Mouse (Mus musculus) olfactory bulb, adult 2 months (tissue): ENCODE data around the gene Rasgrp3. TPM values are rescaled to one million over a fixed set of nuclear protein-coding genes. Genes with fewer than 3 reads are reported as not detected.

Source experiments
- H3K27ac ChIP-seq: fragments of 200-500 bp; 2 replicates; pipeline ENCODE4 v1.5.1; 2012; ENCODE audit warnings: low read depth, low read length; ENCODE audit not compliant: insufficient read depth
- H3K4me1 ChIP-seq: fragments of 200-500 bp; 2 replicates; pipeline ENCODE4 v1.6.1; 2012; ENCODE audit warnings: low read length; ENCODE audit not compliant: control insufficient read depth, insufficient read depth
- H3K4me3 ChIP-seq: fragments of 200-500 bp; 2 replicates; pipeline ENCODE4 v1.5.1; 2012; ENCODE audit warnings: mild to moderate bottlenecking, low read depth, low read length, moderate library complexity; ENCODE audit not compliant: insufficient read depth
- CTCF ChIP-seq: fragments of 200-500 bp; IDR thresholded peaks from 2 replicates; pipeline ENCODE4 v1.5.1; 2012; ENCODE audit warnings: low read depth, mild to moderate bottlenecking, low read length, moderate library complexity; ENCODE audit not compliant: insufficient read depth
- POLR2A ChIP-seq: fragments of 200-500 bp; IDR thresholded peaks from 2 replicates; pipeline ENCODE4 v1.6.1; 2012; ENCODE audit warnings: mild to moderate bottlenecking, low read depth, low read length, moderate library complexity; ENCODE audit not compliant: insufficient read depth
- WGBS: fragments of 180-500 bp; shearing (Covaris S2); methylation state at CpG from one replicate; pipeline ENCODE4 v1.1.7; 2018; 5-methylcytosine and 5-hydroxymethylcytosine counted together
- polyA plus RNA-seq: library from polyadenylated mRNA; stranded (reverse); fragments of >200 nt; gene quantifications from 2 replicates; pipeline ENCODE4 v1.2.4, GENCODE M21; 2012; ENCODE audit warnings: low replicate concordance; ENCODE audit not compliant: missing spikeins, insufficient read depth, insufficient read length

Rasgrp3 gene
- polyA plus RNA-seq, 1 experiment, result not detected

GRCm38 (mm10) chr17:75466948-75467347 lies 31.3 kb downstream of the Rasgrp3 start:
- H3K27ac ChIP-seq, result no peak overlapping the region
- 90% methylated on average over 4 of the region's 4 CpGs for whole genome bisulfite sequencing
- no peak overlapping the region for H3K4me3 ChIP-seq
- peaks cover 5% of the 10 kb centered on the region for H3K4me1 ChIP-seq
- TF ChIP-seq POLR2A (no peak), CTCF (no peak)

DNA sequence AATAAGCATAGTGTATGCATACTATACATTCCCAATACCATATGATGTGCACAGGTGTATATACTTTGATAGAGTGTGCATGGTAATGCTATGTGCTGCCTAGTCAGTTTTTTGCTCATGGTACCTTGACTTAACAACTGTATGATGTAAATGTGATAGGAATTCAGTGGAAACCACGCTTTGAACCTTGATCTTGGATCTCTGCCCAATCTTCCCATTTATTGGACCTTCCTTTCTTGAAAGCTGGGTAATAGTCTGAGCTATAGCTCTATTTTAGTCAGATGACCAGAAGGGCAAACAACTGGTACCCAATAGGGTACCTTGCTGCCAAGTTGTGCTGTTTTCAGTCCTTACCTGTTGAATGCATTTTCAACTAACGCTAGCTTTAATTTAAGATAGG lies 31.8 kb downstream of the Rasgrp3 start:
- 86% methylated on average over 2 of the region's 2 CpGs for whole genome bisulfite sequencing
- peaks cover 5% of the 10 kb centered on the region for H3K4me1 ChIP-seq
- no peak overlapping the region for H3K27ac ChIP-seq
- TF ChIP-seq POLR2A (no peak), CTCF (no peak)
- no peak overlapping the region for H3K4me3 ChIP-seq

- TF ChIP-seq CTCF (no peak), POLR2A (no peak)
- Histone ChIP-seq H3K27ac (no peak overlapping the region), H3K4me3 (no peak overlapping the region), H3K4me1 (peaks cover 5% of the 10 kb centered on the region)
- WGBS, result 94% methylated on average over 10 of the region's 10 CpGs
These were observed 32.9 kb downstream of the Rasgrp3 start for GRCm38 (mm10) chr17:75468479-75469114.

DNA sequence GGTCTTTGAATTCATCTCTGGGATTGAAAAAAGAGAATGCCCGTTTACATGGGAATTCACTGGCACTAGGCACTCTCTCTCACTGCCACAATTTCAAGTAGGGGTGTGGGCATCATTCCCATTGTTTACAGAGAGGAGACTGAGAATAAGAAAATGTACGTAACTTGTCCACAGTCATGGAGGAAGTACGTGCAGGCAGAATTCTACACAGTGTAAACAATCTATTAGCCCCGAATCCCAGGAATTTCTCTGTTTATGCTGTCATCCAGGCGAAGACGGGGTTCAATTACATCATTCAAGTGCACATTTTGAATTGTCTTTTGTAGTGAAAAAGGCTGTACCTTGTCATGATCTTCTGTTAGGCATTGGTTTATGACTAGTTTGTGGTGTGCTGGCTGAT lies 34.6 kb downstream of the Rasgrp3 start:
- 75% methylated on average over 6 of the region's 6 CpGs for WGBS
- no peak overlapping the region for H3K27ac ChIP-seq
- H3K4me1 ChIP-seq, result peaks cover 2% of the 10 kb centered on the region
- no peak overlapping the region for H3K4me3 ChIP-seq
- no peak for TF ChIP-seq POLR2A
- TF ChIP-seq CTCF, result no peak

GRCm38 (mm10) chr17:75470885-75471610 lies 35.4 kb downstream of the Rasgrp3 start:
- 94% methylated on average over 7 of the region's 7 CpGs for WGBS
- Histone ChIP-seq H3K27ac (no peak overlapping the region), H3K4me3 (no peak overlapping the region), H3K4me1 (no peaks in the 10 kb centered on the region)
- no peak for TF ChIP-seq CTCF
- no peak for TF ChIP-seq POLR2A

DNA sequence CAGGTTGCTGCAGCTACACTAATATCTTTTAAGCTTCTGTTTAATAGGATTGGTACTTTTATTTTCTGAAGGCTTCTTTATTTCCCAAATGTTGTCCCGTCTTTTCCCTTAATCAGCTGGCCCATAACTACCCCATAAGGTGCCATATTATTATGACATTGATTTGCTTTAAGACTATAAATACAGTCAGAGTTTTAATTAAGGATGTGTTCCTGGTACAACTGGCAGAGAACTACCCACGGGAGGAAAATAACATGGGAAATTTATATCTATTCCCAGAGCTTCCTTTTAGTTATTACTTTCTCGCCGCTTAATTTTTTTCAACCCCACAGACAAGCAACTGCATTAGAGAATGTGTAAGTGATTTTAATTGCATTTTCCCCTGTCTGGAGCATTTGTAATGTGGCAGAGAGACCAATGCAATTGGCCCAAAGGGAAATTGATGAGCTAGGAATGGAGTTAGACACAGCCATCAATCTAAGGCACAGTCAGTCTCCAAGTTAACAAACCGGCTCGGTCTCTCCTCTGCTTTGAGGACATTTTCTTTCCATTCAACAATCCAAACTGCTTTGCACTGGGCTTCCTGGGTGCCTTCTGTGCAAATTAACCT lies 36.1 kb downstream of the Rasgrp3 start:
- H3K4me1 ChIP-seq, result no peaks in the 10 kb centered on the region
- TF ChIP-seq CTCF, result no peak
- TF ChIP-seq POLR2A, result no peak
- 82% methylated on average over 6 of the region's 6 CpGs for WGBS
- H3K4me3 ChIP-seq, result no peak overlapping the region
- no peak overlapping the region for H3K27ac ChIP-seq

- TF ChIP-seq CTCF (no peak), POLR2A (no peak)
- no peak overlapping the region for H3K4me3 ChIP-seq
- H3K4me1 ChIP-seq, result no peaks in the 10 kb centered on the region
- no peak overlapping the region for H3K27ac ChIP-seq
- WGBS, result 75% methylated on average over 2 of the region's 2 CpGs
These were observed 36.7 kb downstream of the Rasgrp3 start for GRCm38 (mm10) chr17:75472379-75472778.

DNA sequence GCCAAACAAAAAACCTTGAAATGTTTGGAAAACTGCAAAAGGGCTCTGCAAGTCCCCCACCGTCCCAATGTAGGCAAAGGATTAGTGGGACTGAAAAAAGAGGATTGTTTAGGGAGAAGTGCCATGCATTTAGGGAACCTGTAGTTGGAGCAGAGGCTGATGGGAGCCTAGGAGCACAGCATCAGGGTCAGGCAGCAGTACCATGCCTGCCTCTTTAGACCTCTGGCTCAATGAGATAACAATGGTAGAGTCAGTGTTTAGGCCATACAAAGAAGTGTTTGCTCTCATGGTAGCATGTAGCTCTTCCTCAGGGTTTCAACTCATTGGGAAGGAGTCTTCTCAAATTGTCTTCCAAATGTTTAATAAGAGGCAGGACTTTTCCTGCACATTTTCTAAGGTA lies 40.3 kb downstream of the Rasgrp3 start:
- TF ChIP-seq POLR2A (no peak), CTCF (no peak)
- Histone ChIP-seq H3K4me1 (no peaks in the 10 kb centered on the region), H3K4me3 (no peak overlapping the region), H3K27ac (no peak overlapping the region)
- WGBS, result 54% methylated on average over 1 of the region's 1 CpGs

DNA sequence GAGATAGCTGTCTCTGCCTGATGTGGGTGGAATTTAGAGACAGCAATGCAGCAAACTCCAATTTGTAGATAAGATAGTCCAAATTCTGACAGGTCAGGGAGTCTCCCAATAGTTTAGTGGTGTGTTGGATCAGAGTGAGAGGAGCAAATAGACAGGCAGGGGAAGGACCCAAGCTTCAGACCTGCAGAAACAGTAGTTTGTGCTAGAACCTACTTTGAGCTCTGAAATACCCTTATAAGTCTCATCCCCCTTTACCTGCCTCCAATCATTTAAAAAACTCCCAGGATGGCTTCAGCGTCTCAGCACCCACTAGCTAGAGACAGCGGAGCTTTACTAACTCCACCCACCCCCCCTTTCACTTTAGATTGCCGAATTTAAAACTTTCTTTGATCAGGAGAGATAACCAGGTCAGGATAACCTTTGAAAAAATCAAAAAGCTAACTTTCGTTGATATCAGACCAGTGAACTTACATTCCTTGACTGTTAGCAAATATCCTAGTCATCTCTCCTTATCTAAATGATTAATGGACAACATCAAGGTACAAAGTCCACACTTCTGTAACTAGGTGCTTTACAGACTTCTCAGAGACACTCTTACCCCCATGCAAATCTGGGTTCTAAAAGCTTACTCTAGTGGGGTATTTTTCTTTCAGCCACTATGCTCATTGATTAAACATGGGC lies 41.2 kb downstream of the Rasgrp3 start:
- no peak overlapping the region for H3K4me3 ChIP-seq
- no peak overlapping the region for H3K27ac ChIP-seq
- TF ChIP-seq POLR2A, result no peak
- WGBS, result 91% methylated on average over 4 of the region's 4 CpGs
- no peaks in the 10 kb centered on the region for H3K4me1 ChIP-seq
